Mouse (Mus musculus) limb, embryonic 14.5 days (tissue): ENCODE measurements around the gene Gabrg3. TPM values are rescaled to one million over a fixed set of nuclear protein-coding genes. Genes with fewer than 3 reads are reported as not detected.

Source experiments
- ATAC-seq: fragments of 200-750 bp; cut with Nextera tagmentation; 2 replicates; pipeline ENCODE4 v1.8.0; 2017; ENCODE audit warnings: low read depth, moderate number of reproducible peaks, moderate TSS enrichment; ENCODE audit not compliant: low FRiP score
- DNase-seq: peaks from one replicate; pipeline ENCODE4 v3.0.0-alpha.2; 2015; ENCODE audit warnings: low spot score
- H3K27ac ChIP-seq: fragments of 300-500 bp; sonication (generic); replicated peaks from 2 replicates; pipeline ENCODE4 v1.5.1; 2014; ENCODE audit warnings: low read depth, mild to moderate bottlenecking, low read length, moderate library complexity, mixed read lengths
- H3K27me3 ChIP-seq: fragments of 300-500 bp; sonication (generic); 2 replicates; pipeline ENCODE4 v1.6.1; 2014; ENCODE audit warnings: low read length, mixed read lengths; ENCODE audit not compliant: control insufficient read depth, insufficient read depth
- H3K36me3 ChIP-seq: fragments of 300-500 bp; sonication (generic); 2 replicates; pipeline ENCODE4 v1.6.1; 2014; ENCODE audit warnings: mild to moderate bottlenecking, low read length, moderate library complexity, mixed read lengths; ENCODE audit not compliant: control insufficient read depth, insufficient read depth
- H3K4me1 ChIP-seq: fragments of 300-500 bp; sonication (generic); 2 replicates; pipeline ENCODE4 v1.6.1; 2014; ENCODE audit warnings: antibody characterized with exemption, low read length, mixed read lengths; ENCODE audit not compliant: control insufficient read depth, insufficient read depth
- H3K4me2 ChIP-seq: fragments of 300-500 bp; sonication (generic); replicated peaks from 2 replicates; pipeline ENCODE4 v1.6.1; 2014; ENCODE audit warnings: low read depth, mild to moderate bottlenecking, low read length, moderate library complexity; ENCODE audit not compliant: severe bottlenecking
- H3K4me3 ChIP-seq: fragments of 300-500 bp; sonication (generic); replicated peaks from 2 replicates; pipeline ENCODE4 v1.5.1; 2014; ENCODE audit warnings: low read length
- H3K9ac ChIP-seq: fragments of 300-500 bp; sonication (generic); 2 replicates; pipeline ENCODE4 v1.6.1; 2014; ENCODE audit warnings: mild to moderate bottlenecking, low read depth, low read length, moderate library complexity; ENCODE audit not compliant: severe bottlenecking
- H3K9me3 ChIP-seq: fragments of 300-500 bp; sonication (generic); 2 replicates; pipeline ENCODE4 v1.6.1; 2016; ENCODE audit warnings: low read length; ENCODE audit not compliant: control insufficient read depth
- POLR2A ChIP-seq: fragments of 200-500 bp; IDR thresholded peaks from 2 replicates; pipeline ENCODE4 v1.8.0; 2012; ENCODE audit warnings: inconsistent platforms, mild to moderate bottlenecking, moderate library complexity, borderline replicate concordance; ENCODE audit not compliant: insufficient read depth, insufficient read length; ENCODE audit errors: extremely low read depth
- WGBS: fragments of 180-500 bp; shearing (Covaris S2); extraction: QIAGEN DNeasy Blood & Tissue Kit; methylation state at CpG from one replicate; pipeline ENCODE4 v1.1.7; 2014; 5-methylcytosine and 5-hydroxymethylcytosine counted together
- polyA plus RNA-seq, 2 experiments: library from polyadenylated mRNA; depleted of rRNA in 1 of 2; stranded (reverse) in 1 of 2; unstranded in 1 of 2; fragments of >200 nt; fragmentation: Nextera tagmentation in 1 of 2; extraction: Ambion mirVana in 1 of 2; gene quantifications; 2 replicates each; pipeline versions ENCODE4 v1.2.1 to v1.2.3; 2012 to 2014

The Gabrg3 gene
- polyA plus RNA-seq, 2 experiments: 0.91 to 1.3 TPM

GRCm38 (mm10) chr7:56867314-56868075, 519.5 kb downstream of the Gabrg3 start:
- no peak for DNase-seq

DNA sequence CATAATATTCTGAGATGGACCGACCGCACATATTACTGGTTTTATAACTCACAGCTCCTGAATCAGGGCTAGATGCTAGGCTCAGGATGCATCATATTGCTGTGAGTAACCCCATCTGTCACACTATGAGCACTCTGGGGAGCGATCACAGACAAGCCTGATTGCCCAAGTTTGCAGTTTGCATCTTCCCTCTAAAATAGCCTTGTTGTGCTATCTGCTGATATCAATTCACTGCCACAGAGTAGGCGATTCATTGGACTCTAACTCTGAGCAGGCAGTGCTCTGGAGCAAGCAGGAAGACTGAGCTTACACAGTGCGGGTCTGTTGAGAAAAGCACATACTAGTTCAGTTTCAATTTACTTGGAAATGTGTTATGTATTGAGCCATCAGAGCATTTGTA, 543.4 kb downstream of the Gabrg3 start:
- DNase-seq (no peak), ATAC-seq (no peak)
- Histone ChIP-seq H3K36me3 (no peaks in the 10 kb centered on the region), H3K9ac (no peak overlapping the region), H3K9me3 (no peaks in the 10 kb centered on the region), H3K27me3 (no peaks in the 10 kb centered on the region), H3K4me1 (no peaks in the 10 kb centered on the region), H3K4me2 (no peak overlapping the region), H3K27ac (no peak overlapping the region), H3K4me3 (no peak overlapping the region)
- 91% methylated on average over 5 of the region's 5 CpGs for WGBS
- TF ChIP-seq POLR2A: no peak

More at GRCm38 (mm10) chr7:56867314-56868075, 519.5 kb downstream of the Gabrg3 start:
- H3K36me3 ChIP-seq: no peaks in the 10 kb centered on the region
- no peak for TF ChIP-seq POLR2A
- H3K4me2 ChIP-seq: no peak overlapping the region
- H3K4me1 ChIP-seq: no peaks in the 10 kb centered on the region
- no peak overlapping the region for H3K27ac ChIP-seq
- H3K9ac ChIP-seq: no peak overlapping the region
- 60% methylated on average over 1 of the region's 1 CpGs for WGBS
- H3K27me3 ChIP-seq: no peaks in the 10 kb centered on the region
- ATAC-seq: no peak
- H3K9me3 ChIP-seq: no peaks in the 10 kb centered on the region
- no peak overlapping the region for H3K4me3 ChIP-seq

DNA sequence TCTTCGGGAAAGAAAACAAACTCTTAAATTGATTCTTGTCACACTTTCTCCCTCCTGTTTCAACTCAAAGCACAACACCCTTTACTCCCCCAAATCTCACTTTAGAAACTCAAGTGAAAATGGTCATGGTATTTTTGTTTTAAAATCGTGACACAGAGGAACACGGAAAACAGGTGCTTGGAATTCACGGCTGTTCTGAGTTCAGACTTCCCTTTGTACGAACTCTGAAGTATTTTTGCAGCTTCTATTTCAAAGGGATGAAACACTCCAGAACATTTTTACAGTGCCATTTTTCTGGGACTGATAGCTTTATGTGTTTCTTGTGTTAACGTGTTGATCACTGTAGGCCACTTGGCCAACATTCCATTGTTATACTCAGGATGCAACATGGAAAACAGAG, 561.5 kb downstream of the Gabrg3 start:
- Histone ChIP-seq H3K9me3 (no peaks in the 10 kb centered on the region), H3K4me1 (no peaks in the 10 kb centered on the region), H3K4me2 (no peak overlapping the region), H3K27ac (no peak overlapping the region), H3K9ac (no peak overlapping the region), H3K36me3 (no peaks in the 10 kb centered on the region), H3K27me3 (no peaks in the 10 kb centered on the region), H3K4me3 (no peak overlapping the region)
- ATAC-seq: no peak
- TF ChIP-seq POLR2A: no peak
- 83% methylated on average over 6 of the region's 6 CpGs for WGBS
- DNase-seq: no peak

DNA sequence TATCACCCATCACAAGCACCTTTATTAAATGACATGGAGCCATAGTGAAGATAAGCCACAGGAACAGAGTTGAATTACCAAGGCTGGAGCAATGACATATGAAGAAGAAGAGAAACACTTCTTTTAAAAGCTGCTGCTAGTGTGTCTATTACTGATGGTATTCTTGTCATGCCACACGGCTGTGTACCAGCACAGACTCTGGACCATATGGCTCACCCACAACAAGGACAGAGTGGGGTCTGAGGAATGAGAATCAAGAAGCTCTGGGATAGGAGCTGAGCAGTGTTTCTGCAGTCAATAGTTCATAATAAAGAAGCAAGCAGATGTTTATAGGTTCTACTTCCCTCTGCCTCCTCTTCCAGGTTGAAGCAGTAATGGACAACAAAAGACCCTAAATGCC, 585.1 kb downstream of the Gabrg3 start:
- 64% methylated on average over 1 of the region's 1 CpGs for WGBS
- Histone ChIP-seq H3K36me3 (no peaks in the 10 kb centered on the region), H3K4me2 (no peak overlapping the region), H3K4me3 (no peak overlapping the region), H3K9me3 (no peaks in the 10 kb centered on the region), H3K4me1 (no peaks in the 10 kb centered on the region), H3K9ac (no peak overlapping the region), H3K27me3 (no peaks in the 10 kb centered on the region), H3K27ac (no peak overlapping the region)
- no peak for DNase-seq
- TF ChIP-seq POLR2A: no peak
- no peak for ATAC-seq

- Histone ChIP-seq H3K36me3 (no peaks in the 10 kb centered on the region), H3K27ac (no peak overlapping the region), H3K4me2 (no peak overlapping the region), H3K4me3 (no peak overlapping the region), H3K4me1 (no peaks in the 10 kb centered on the region), H3K27me3 (no peaks in the 10 kb centered on the region), H3K9me3 (no peaks in the 10 kb centered on the region), H3K9ac (no peak overlapping the region)
- no peak for ATAC-seq
- DNase-seq: no peak
- TF ChIP-seq POLR2A: no peak
- 94% methylated on average over 1 of the region's 1 CpGs for WGBS
These were observed 607.9 kb downstream of the Gabrg3 start for GRCm38 (mm10) chr7:56779122-56779521.
